Mouse (Mus musculus): ENCODE results near the gene Sirt3.

GRCm38 (mm10) chr7:140894611-140895010, 12.5 kb upstream of the Sirt3 start:
- TF ChIP-seq GATA1 (IDR thresholded peaks at IDR 0.05; ENCODE audit: borderline replicate concordance, low read length) (no peak), FLI1 (IDR thresholded peaks at IDR 0.05; ENCODE audit: low read length) (no peak)

Measured in megakaryocyte, embryonic 14.5 days (primary cell).